Mouse (Mus musculus): ENCODE measurements at regions not wholly inside any gene's neighbourhood (a gene's known extent, or its start where the extent isn't known, plus 50 kb on each side); places are given as distances from the start of the nearest gene placed in this dataset.

GRCm38 (mm10) chr13:30039791-30040190 lies 53.9 kb upstream of the E2f3 start:
- H3K36me3 ChIP-seq (replicated peaks; ENCODE audit: insufficient read depth, low read length), result no peaks in the 10 kb centered on the region
- no peak overlapping the region for H3K4me2 ChIP-seq (ENCODE audit: low read depth, low read length)
- TF ChIP-seq EP300 (IDR thresholded peaks at IDR 0.05; ENCODE audit: low read depth), result no peak
- no peak for TF ChIP-seq CTCF (IDR thresholded peaks at IDR 0.05; ENCODE audit: low read depth)
- no peak overlapping the region for H3K4me3 ChIP-seq (ENCODE audit: low read depth, low read length)
- 88% methylated on average over 2 of the region's 2 CpGs for WGBS (ENCODE audit: insufficient replicate concordance)
- DNase-seq (no peak), ATAC-seq (no peak)
- no peak overlapping the region for H3K27ac ChIP-seq (ENCODE audit: low read depth)
- H3K9ac ChIP-seq (replicated peaks), result no peak overlapping the region
- H3K4me1 ChIP-seq (ENCODE audit: insufficient read depth), result no peaks in the 10 kb centered on the region
- H3K27me3 ChIP-seq (ENCODE audit: insufficient read depth, low read length), result no peaks in the 10 kb centered on the region
- H3K9me3 ChIP-seq (ENCODE audit: low read length), result no peaks in the 10 kb centered on the region

DNA sequence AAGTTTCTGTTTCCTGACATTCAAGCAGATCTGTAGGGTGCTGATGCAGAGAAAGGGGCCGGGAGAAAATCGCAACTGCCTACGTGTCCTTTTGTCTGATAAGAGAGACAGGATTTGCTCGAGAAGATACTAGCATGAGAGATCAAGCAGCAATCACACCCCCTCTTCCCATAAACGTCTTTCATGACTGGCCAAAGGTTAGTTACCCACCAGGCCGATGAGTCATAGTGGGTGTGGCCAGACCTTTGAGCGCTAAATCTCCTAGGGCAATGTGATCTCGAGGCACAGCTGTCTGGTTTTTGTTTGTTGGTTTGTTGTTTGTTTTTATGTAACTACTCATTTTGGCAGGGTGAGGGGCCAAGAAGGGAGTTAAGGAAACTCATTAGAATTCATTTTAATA lies 50.7 kb upstream of the E2f3 start:
- 51% methylated on average over 8 of the region's 8 CpGs for WGBS (ENCODE audit: insufficient replicate concordance)
- no peak for ATAC-seq
- no peaks in the 10 kb centered on the region for H3K27me3 ChIP-seq (ENCODE audit: insufficient read depth, low read length)
- H3K9me3 ChIP-seq (ENCODE audit: low read length), result no peaks in the 10 kb centered on the region
- no peak overlapping the region for H3K9ac ChIP-seq (replicated peaks)
- no peaks in the 10 kb centered on the region for H3K4me1 ChIP-seq (ENCODE audit: insufficient read depth)
- H3K4me2 ChIP-seq (ENCODE audit: low read depth, low read length), result no peak overlapping the region
- H3K27ac ChIP-seq (ENCODE audit: low read depth), result no peak overlapping the region
- no peaks in the 10 kb centered on the region for H3K36me3 ChIP-seq (replicated peaks; ENCODE audit: insufficient read depth, low read length)
- no peak for TF ChIP-seq CTCF (IDR thresholded peaks at IDR 0.05; ENCODE audit: low read depth)
- no peak for TF ChIP-seq EP300 (IDR thresholded peaks at IDR 0.05; ENCODE audit: low read depth)
- DNase-seq, result no peak
- H3K4me3 ChIP-seq (ENCODE audit: low read depth, low read length), result no peak overlapping the region

- H3K4me3 ChIP-seq (ENCODE audit: low read depth, low read length), result no peak overlapping the region
- no peak for ATAC-seq
- no peaks in the 10 kb centered on the region for H3K27me3 ChIP-seq (ENCODE audit: insufficient read depth, low read length)
- 65% methylated on average over 3 of the region's 3 CpGs for WGBS (ENCODE audit: insufficient replicate concordance)
- H3K9ac ChIP-seq (replicated peaks), result no peak overlapping the region
- no peak for DNase-seq
- no peak overlapping the region for H3K4me2 ChIP-seq (ENCODE audit: low read depth, low read length)
- no peak for TF ChIP-seq EP300 (IDR thresholded peaks at IDR 0.05; ENCODE audit: low read depth)
- TF ChIP-seq CTCF (IDR thresholded peaks at IDR 0.05; ENCODE audit: low read depth), result no peak
- H3K4me1 ChIP-seq (ENCODE audit: insufficient read depth), result no peaks in the 10 kb centered on the region
- no peaks in the 10 kb centered on the region for H3K9me3 ChIP-seq (ENCODE audit: low read length)
- H3K27ac ChIP-seq (ENCODE audit: low read depth), result no peak overlapping the region
- H3K36me3 ChIP-seq (replicated peaks; ENCODE audit: insufficient read depth, low read length), result no peaks in the 10 kb centered on the region
Observed at GRCm38 (mm10) chr13:30036071-30036470, 50.2 kb upstream of the E2f3 start.

Measured in liver, postnatal 0 days (tissue).